Mouse (Mus musculus): ENCODE measurements around the gene Lrg1.

The Lrg1 gene

GRCm38 (mm10) chr17:56072243-56072642, 49.6 kb downstream of the Lrg1 start:
- DNase-seq: no peak

GRCm38 (mm10) chr17:56071126-56071525, 50.7 kb downstream of the Lrg1 start:
- no peak for DNase-seq

All from lung, adult 18-20 months (tissue).